Mouse (Mus musculus) lung, postnatal 14 days (tissue): ENCODE measurements around the gene Rpf1.
A peak's percentile ranks its signal among the peaks of the same experiment; 100 is the strongest.

Source experiments
- DNase-seq: peaks from one replicate; pipeline ENCODE4 v3.0.0; 2021

Rpf1 gene

DNA sequence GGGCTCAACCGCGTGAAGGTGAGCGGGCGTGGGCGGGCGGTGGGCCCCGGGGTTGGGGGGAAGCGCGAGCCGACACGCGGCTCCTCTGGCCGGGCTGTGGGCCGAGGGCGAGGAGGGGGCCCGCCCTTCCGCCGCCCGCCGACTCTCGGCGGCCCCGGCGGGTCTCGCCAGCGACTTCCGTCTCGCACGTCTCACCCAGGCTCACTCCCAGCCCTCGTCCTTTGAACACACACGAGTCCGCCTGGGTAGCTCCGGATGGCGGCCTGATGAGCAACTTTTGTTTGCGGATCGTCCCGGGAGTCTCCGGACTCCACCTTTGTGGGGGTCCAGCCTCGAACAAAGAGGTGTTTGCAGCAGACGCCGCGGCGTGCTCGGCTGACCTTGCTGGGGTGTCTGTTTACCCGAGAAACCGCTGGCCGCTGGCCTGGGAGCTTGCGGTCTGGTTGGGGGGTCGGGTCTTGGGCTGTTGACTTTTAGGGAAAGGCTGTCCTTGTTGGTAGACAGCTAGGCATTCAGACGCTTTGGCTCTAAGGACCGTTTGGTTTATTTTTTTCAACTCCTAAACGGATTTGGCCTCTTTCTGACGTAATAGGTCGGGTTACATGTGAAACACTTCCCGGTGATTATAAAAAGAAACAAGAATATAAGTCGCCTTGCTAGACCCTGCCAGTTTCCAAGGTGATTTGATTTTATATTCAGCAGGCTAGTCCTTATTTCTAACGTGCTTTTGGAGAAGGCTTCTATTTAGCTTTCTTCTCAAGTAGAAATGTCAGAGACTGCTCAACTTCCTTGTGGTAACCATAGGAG is 21.0 kb downstream of the Rpf1 start:
- DNase-seq = peak; percentile 68

DNA sequence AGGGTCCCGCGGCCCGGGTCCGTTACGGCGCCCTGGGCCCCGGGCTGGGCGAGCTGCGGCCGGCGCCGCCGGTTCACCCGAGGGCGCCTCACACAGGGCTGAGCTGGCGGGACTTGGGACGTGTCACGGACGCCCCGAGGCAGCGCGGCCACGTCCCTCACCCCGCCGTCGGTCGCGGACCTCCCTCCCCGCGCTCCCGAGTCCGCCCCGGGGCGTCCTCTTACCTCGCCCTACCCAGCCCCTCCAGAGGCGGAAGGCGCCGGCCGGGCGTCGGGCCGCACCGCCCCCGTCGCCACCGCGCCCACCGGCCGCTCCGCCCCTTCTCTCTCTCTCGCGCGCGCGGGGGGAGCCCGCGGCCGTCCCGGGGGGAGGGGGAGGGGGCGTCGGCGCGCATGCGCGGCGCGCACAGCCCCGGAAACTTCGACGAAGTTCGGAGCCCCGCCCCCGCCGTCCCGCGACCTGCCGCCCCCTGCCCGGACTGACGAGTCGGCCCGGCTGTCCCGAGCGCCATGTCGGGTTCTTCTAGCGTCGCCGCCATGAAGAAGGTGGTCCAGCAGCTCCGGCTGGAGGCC is 21.7 kb downstream of the Rpf1 start, which contains the start of the genes Spata1 and Gng5:
TSS of gene Spata1 (minus strand) at position 323 of the 572 bp plus-strand sequence.
TSS of gene Gng5 (plus strand) at position 377 of the 572 bp plus-strand sequence.
- peak; percentile 93 for DNase-seq

DNA sequence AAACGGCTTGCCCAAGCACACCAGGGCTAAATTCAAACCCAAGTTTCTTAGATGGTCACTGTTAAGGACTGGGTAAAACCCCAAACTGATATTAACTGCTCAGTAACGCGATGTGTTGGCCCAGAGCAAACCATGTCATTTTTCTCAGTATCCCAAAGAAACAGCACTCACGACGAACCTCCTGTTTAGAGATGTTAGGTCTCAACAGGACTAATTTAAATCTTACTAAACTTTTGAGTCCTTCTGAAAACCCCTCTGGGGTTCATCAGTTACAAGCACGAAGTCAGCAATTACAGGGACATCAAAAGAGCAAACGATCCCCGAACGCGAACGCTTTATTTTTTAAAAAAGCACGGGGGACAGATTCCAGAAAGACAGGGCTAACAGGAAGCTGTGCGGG is 22.2 kb downstream of the Rpf1 start:
- no peak for DNase-seq

DNA sequence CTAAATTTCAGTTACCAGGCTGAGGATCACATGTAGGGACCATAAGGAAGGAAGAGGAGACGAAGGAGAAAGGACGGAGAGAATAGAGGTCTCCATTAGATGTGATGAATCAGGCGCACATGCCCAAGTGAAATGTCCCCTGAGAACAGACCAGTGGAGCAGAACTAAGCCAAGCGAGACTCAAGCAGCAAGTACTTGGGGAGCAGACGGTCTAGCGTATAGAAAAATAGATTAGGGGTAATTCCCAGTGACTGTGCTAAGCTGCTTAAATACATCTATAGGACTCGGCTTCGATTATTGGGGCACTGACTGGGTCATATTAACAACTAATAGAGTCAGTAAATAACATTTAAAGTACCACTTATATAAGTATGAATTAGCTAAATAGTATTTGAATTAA is 26.3 kb downstream of the Rpf1 start:
- no peak for DNase-seq

DNA sequence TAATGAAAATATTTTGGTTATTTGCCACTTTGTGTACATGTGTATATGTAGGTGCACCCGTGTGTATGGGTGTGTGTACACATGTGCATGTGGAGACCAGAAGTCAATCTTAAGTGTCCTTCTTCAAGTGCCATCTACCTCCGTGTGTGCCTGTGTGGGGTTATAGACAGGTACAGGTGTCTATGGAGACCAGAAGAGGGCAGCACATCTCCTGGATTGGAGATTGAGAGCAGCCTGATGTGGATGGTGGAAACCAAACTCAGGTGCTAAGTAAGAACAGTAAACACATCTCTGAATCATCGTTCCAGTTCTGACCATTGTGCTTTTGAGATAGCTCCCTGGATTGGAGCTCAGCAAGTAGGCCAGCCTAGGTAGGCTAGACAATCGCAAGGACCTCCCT is 34.8 kb downstream of the Rpf1 start:
- DNase-seq = no peak

DNA sequence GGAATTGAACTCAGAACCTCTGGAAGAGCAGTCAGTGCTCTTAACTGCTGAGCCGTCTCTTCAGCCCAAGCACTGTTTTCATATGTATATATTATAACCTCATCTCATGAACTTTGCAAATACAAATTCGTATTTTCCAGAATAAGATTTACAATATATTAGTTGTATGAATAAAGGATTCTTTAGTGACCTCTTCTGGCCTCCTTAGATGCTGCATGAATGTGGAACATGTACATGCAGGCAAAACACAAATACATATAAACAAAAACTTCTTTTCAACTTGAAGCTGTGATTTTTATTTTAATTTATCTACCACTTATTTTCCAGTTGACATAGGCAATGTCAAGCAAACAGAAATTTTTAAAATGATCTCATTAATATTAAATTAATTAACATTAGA is 39.2 kb downstream of the Rpf1 start:
- DNase-seq = no peak

DNA sequence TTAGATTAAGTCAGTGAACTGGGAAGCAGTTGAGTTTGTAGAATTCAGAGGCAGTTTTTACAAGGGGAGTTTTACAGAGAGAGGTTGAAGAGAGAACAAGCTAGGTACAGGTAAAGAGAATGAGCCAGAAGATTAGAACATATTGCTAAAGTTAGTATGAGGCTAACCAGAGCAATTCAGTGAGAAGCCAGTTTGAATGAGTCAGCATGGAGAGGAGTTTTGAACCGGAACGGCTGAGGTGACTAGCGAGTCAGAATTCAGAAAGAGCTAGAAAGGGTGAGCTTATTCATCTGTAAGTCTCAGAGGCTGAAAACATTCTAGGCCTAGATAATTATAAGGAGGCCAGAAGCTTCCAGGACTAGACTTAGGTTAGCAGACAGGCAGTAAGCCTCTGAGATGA is 46.8 kb downstream of the Rpf1 start:
- DNase-seq = no peak

DNA sequence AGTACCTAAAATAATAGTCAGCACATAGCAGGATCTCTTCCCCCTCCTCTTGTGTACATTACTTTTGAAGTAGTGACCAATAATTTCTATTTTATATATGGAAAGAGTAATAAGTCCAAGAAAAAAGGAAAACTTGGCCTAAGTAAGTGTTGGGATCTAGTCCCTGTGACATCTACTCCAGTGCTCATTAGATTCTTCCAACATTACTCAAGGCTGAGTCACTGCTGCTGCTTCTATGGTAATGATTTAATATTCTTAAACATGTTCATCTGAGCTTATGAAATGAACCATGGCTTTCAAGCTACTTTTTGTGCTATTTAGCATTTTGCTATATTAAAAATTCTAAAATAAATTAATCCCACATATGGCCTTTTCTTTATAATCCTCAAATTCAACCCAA is 47.5 kb downstream of the Rpf1 start:
- DNase-seq = no peak

DNA sequence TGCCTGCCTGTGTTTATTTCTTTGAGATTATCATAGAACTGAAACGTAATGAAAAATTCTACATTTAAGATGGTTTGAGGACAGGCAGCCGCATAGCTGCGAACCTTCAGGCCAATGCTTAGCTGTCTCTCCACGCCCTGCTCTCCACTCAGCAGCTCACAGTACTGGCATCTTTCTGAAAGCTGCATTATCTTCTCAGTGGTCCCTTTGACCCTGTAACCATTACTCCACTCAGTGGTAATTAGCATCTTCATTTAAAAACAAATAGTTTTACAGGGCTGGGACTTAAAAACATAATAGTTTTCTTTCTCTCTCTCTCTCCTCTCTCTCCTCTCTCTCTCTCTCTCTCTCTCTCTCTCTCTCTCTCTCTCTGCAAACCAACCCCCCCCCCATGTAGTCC is 48.6 kb downstream of the Rpf1 start:
- no peak for DNase-seq

DNA sequence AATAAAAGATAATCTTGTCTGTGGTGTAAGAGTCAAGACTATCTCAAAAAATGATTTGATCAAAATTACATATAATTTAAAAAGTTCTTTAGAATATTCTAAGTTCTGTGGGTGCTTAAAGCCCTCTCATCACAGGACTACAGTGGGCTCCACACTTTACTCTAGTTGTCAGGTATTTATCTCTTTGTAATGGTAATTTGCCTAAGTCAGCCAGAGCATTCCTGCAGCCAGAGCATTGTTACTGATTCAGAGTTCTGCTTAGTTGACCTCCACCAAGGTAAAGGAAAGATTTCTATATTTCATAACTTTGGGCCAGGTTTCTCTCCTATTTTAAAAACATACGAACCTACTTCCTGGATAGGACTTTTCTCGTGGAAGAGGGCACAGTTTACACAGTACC is 52.0 kb downstream of the Rpf1 start:
- no peak for DNase-seq

DNA sequence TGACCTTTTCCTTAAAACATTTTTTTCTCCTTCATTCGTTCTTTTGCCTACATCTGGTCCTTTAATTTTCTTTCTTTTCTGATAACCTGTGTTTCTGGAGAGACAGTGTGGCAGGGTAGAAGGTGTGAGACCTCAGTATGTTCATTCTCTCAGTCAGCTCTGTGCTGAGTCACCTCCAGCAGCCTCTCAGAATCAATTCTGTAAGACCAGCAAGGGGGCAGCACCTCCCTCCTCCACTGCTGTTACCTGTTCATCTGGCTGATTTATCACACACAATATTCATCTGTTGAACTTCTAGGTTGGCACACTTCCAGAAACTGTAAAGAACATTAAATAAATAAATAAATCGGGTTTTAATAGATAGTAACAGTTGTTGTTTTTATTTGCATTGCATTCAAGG is 58.3 kb downstream of the Rpf1 start:
- no peak for DNase-seq
